Mouse (Mus musculus) limb, embryonic 14.5 days (tissue): ENCODE measurements around the gene Tnfrsf1a. TPM values are rescaled to one million over a fixed set of nuclear protein-coding genes. Genes with fewer than 3 reads are reported as not detected.
A peak's percentile ranks its signal among the peaks of the same experiment; 100 is the strongest.

Experiments used
- ATAC-seq: fragments of 200-750 bp; cut with Nextera tagmentation; 2 replicates; pipeline ENCODE4 v1.8.0; 2017; ENCODE audit warnings: low read depth, moderate number of reproducible peaks, moderate TSS enrichment; ENCODE audit not compliant: low FRiP score
- DNase-seq: peaks from one replicate; pipeline ENCODE4 v3.0.0-alpha.2; 2015; ENCODE audit warnings: low spot score
- H3K27ac ChIP-seq: fragments of 300-500 bp; sonication (generic); replicated peaks from 2 replicates; pipeline ENCODE4 v1.5.1; 2014; ENCODE audit warnings: low read depth, mild to moderate bottlenecking, low read length, moderate library complexity, mixed read lengths
- H3K27me3 ChIP-seq: fragments of 300-500 bp; sonication (generic); 2 replicates; pipeline ENCODE4 v1.6.1; 2014; ENCODE audit warnings: low read length, mixed read lengths; ENCODE audit not compliant: control insufficient read depth, insufficient read depth
- H3K36me3 ChIP-seq: fragments of 300-500 bp; sonication (generic); 2 replicates; pipeline ENCODE4 v1.6.1; 2014; ENCODE audit warnings: mild to moderate bottlenecking, low read length, moderate library complexity, mixed read lengths; ENCODE audit not compliant: control insufficient read depth, insufficient read depth
- H3K4me1 ChIP-seq: fragments of 300-500 bp; sonication (generic); 2 replicates; pipeline ENCODE4 v1.6.1; 2014; ENCODE audit warnings: antibody characterized with exemption, low read length, mixed read lengths; ENCODE audit not compliant: control insufficient read depth, insufficient read depth
- H3K4me2 ChIP-seq: fragments of 300-500 bp; sonication (generic); replicated peaks from 2 replicates; pipeline ENCODE4 v1.6.1; 2014; ENCODE audit warnings: low read depth, mild to moderate bottlenecking, low read length, moderate library complexity; ENCODE audit not compliant: severe bottlenecking
- H3K4me3 ChIP-seq: fragments of 300-500 bp; sonication (generic); replicated peaks from 2 replicates; pipeline ENCODE4 v1.5.1; 2014; ENCODE audit warnings: low read length
- H3K9ac ChIP-seq: fragments of 300-500 bp; sonication (generic); 2 replicates; pipeline ENCODE4 v1.6.1; 2014; ENCODE audit warnings: mild to moderate bottlenecking, low read depth, low read length, moderate library complexity; ENCODE audit not compliant: severe bottlenecking
- H3K9me3 ChIP-seq: fragments of 300-500 bp; sonication (generic); 2 replicates; pipeline ENCODE4 v1.6.1; 2016; ENCODE audit warnings: low read length; ENCODE audit not compliant: control insufficient read depth
- POLR2A ChIP-seq: fragments of 200-500 bp; IDR thresholded peaks from 2 replicates; pipeline ENCODE4 v1.8.0; 2012; ENCODE audit warnings: inconsistent platforms, mild to moderate bottlenecking, moderate library complexity, borderline replicate concordance; ENCODE audit not compliant: insufficient read depth, insufficient read length; ENCODE audit errors: extremely low read depth
- WGBS: fragments of 180-500 bp; shearing (Covaris S2); extraction: QIAGEN DNeasy Blood & Tissue Kit; methylation state at CpG from one replicate; pipeline ENCODE4 v1.1.7; 2014; 5-methylcytosine and 5-hydroxymethylcytosine counted together
- polyA plus RNA-seq, 2 experiments: library from polyadenylated mRNA; depleted of rRNA in 1 of 2; stranded (reverse) in 1 of 2; unstranded in 1 of 2; fragments of >200 nt; fragmentation: Nextera tagmentation in 1 of 2; extraction: Ambion mirVana in 1 of 2; gene quantifications; 2 replicates each; pipeline versions ENCODE4 v1.2.1 to v1.2.3; 2012 to 2014

The Tnfrsf1a gene
- polyA plus RNA-seq, 2 experiments = 85.6 to 88.8 TPM

GRCm38 (mm10) chr6:125318981-125319918, 29.9 kb upstream of the Tnfrsf1a start:
- 67% methylated on average over 15 of the region's 15 CpGs for WGBS
- DNase-seq = no peak
- no peaks in the 10 kb centered on the region for H3K9me3 ChIP-seq
- H3K9ac ChIP-seq = no peak overlapping the region
- no peak for ATAC-seq
- H3K27me3 ChIP-seq = peaks cover 36% of the 10 kb centered on the region
- H3K36me3 ChIP-seq = no peaks in the 10 kb centered on the region
- no peak overlapping the region for H3K4me3 ChIP-seq
- no peak for TF ChIP-seq POLR2A
- no peak overlapping the region for H3K4me2 ChIP-seq
- peaks cover 7% of the 10 kb centered on the region for H3K4me1 ChIP-seq
- no peak overlapping the region for H3K27ac ChIP-seq

GRCm38 (mm10) chr6:125319919-125320296, 29.3 kb upstream of the Tnfrsf1a start:
- DNase-seq (no peak), ATAC-seq (no peak)
- H3K4me2 ChIP-seq = no peak overlapping the region
- H3K9ac ChIP-seq = no peak overlapping the region
- no peak overlapping the region for H3K27ac ChIP-seq
- H3K27me3 ChIP-seq = peaks cover 36% of the 10 kb centered on the region
- no peaks in the 10 kb centered on the region for H3K36me3 ChIP-seq
- no peak for TF ChIP-seq POLR2A
- H3K4me3 ChIP-seq = no peak overlapping the region
- H3K9me3 ChIP-seq = no peaks in the 10 kb centered on the region
- 0 out of 2 replicates have a peak, but pooled peaks cover under 1% of the 10 kb centered on the region for H3K4me1 ChIP-seq

- no peak within 1 kb of the TSS for H3K4me3 ChIP-seq
- 77% methylated on average over 1 of the region's 1 CpGs for WGBS
Observed at GRCm38 (mm10) chr6:125320323-125320722, 28.8 kb upstream of the Tnfrsf1a start, which contains the start of gene Scnn1a. Gene Scnn1a, plus strand, starts transcription at chr6:125320659.

GRCm38 (mm10) chr6:125321114-125321855, 27.9 kb upstream of the Tnfrsf1a start:
- Histone ChIP-seq H3K36me3 (no peaks in the 10 kb centered on the region), H3K27me3 (peaks cover 36% of the 10 kb centered on the region), H3K4me2 (no peak overlapping the region), H3K27ac (no peak overlapping the region), H3K9me3 (no peaks in the 10 kb centered on the region), H3K4me3 (no peak overlapping the region), H3K9ac (0 out of 2 replicates have a peak overlapping the region, but pooled peaks have one; percentile 12), H3K4me1 (no peaks in the 10 kb centered on the region)
- no peak for ATAC-seq
- TF ChIP-seq POLR2A = no peak
- no peak for DNase-seq
- whole genome bisulfite sequencing = 11% methylated on average over 26 of the region's 26 CpGs

More at GRCm38 (mm10) chr6:125320323-125320722, 28.8 kb upstream of the Tnfrsf1a start, which contains the start of gene Scnn1a:
- ATAC-seq (no peak), DNase-seq (no peak)
- Histone ChIP-seq H3K4me1 (no peaks in the 10 kb centered on the region), H3K4me2 (no peak within 1 kb of the TSS), H3K9me3 (no peaks in the 10 kb centered on the region), H3K27ac (no peak within 1 kb of the TSS), H3K9ac (0 out of 2 replicates have a peak within 1 kb of the TSS, but pooled peaks have one; percentile 12), H3K27me3 (peaks cover 36% of the 10 kb centered on the region), H3K36me3 (no peaks in the 10 kb centered on the region)
- no peak for TF ChIP-seq POLR2A

- Histone ChIP-seq H3K27me3 (peaks cover 36% of the 10 kb centered on the region), H3K4me1 (no peaks in the 10 kb centered on the region), H3K4me2 (no peak overlapping the region), H3K4me3 (no peak overlapping the region), H3K9me3 (no peaks in the 10 kb centered on the region), H3K9ac (no peak overlapping the region), H3K27ac (no peak overlapping the region), H3K36me3 (no peaks in the 10 kb centered on the region)
- ATAC-seq (no peak), DNase-seq (no peak)
- TF ChIP-seq POLR2A = no peak
- WGBS = 49% methylated on average over 13 of the region's 13 CpGs
Observed at GRCm38 (mm10) chr6:125322794-125323193, 26.4 kb upstream of the Tnfrsf1a start.
